8 mouse cellular contexts compared by ENCODE assay signal in genomic region chr3:35688781-35689180, GRCm38 (mm10).
DNase-seq lines count a peak whose midpoint lies in the region; ATAC-seq and TF ChIP-seq lines count a peak whose summit lies in the region.

No protein-coding gene starts in this region.

- no peaks in the 10 kb centered on the region for H3K9me3 ChIP-seq in lung, embryonic 14.5 days (ENCODE audit: low read depth, low read length)

- peak; percentile 85 for TF ChIP-seq CTCF in layer of hippocampus, adult 2 months (conservative IDR thresholded peaks at IDR 0.05)
- TF ChIP-seq CTCF in lung, embryonic 14.5 days (IDR thresholded peaks at IDR 0.05; ENCODE audit: low read depth) = peak; percentile 78

- ATAC-seq in lung, embryonic 14.5 days (ENCODE audit: insufficient read depth) = 0 out of 2 replicates have a peak, but pooled peaks have one; percentile 23

- H3K4me2 ChIP-seq in lung, embryonic 14.5 days = no peak overlapping the region

- H3K4me3 ChIP-seq in layer of hippocampus, adult 2 months = no peak overlapping the region
- H3K4me3 ChIP-seq in lung, embryonic 14.5 days (ENCODE audit: low read depth, low read length) = no peak overlapping the region

- no peaks in the 10 kb centered on the region for H3K4me1 ChIP-seq in lung, embryonic 14.5 days (ENCODE audit: insufficient read depth)

- no peak overlapping the region for H3K27ac ChIP-seq in layer of hippocampus, adult 2 months
- no peak overlapping the region for H3K27ac ChIP-seq in lung, embryonic 14.5 days (ENCODE audit: low read depth)

- DNase-seq in layer of hippocampus, adult 2 months (ENCODE audit: low spot score in 2 of 2) = peak; percentile 10 to 14
- no peak for DNase-seq in layer of hippocampus, adult 9-11 months
- DNase-seq in MN1 (ENCODE audit: low spot score) = peak; percentile 57
- DNase-seq in embryo, embryonic 10.5 days (ENCODE audit: low spot score) = peak; percentile 57
- peak; percentile 6 for DNase-seq in kidney, adult 18-20 months
- DNase-seq in lung, embryonic 14.5 days = peak; percentile 79
- peak; percentile 6 to 32 for DNase-seq in right cerebral cortex, postnatal 36 days (ENCODE audit: low spot score in 2 of 2)
- DNase-seq in urinary bladder, postnatal 4 days (ENCODE audit: low spot score in 2 of 2) = no peak

- no peaks in the 10 kb centered on the region for H3K36me3 ChIP-seq in lung, embryonic 14.5 days (ENCODE audit: insufficient read depth)

- no peaks in the 10 kb centered on the region for H3K27me3 ChIP-seq in lung, embryonic 14.5 days (ENCODE audit: insufficient read depth, low read length)

- no peak overlapping the region for H3K9ac ChIP-seq in lung, embryonic 14.5 days

- 12% methylated on average over 4 of the region's 4 CpGs for WGBS in lung, embryonic 14.5 days

Comparison
In these comparisons a context has a peak if more than half of its experiments do, and no peak if none do; other contexts are left out.
1. DNase-seq: peak in layer of hippocampus, adult 2 months (2 of 2), MN1 (single experiment), embryo, embryonic 10.5 days (single experiment), kidney, adult 18-20 months (single experiment), lung, embryonic 14.5 days (single experiment) and right cerebral cortex, postnatal 36 days (2 of 2); none in layer of hippocampus, adult 9-11 months (single experiment) and urinary bladder, postnatal 4 days (0 of 2).